Mouse (Mus musculus) MEL (cell line): ENCODE measurements around the gene Hoxa11. TPM values are rescaled to one million over a fixed set of nuclear protein-coding genes. Genes with fewer than 3 reads are reported as not detected.

Experiments
- DNase-seq: peaks from one replicate; pipeline ENCODE4 v3.0.0; 2011; ENCODE audit warnings: low read depth, low spot score
- H3K27ac ChIP-seq: 2 replicates; pipeline ENCODE4 v1.5.1; 2012; ENCODE audit warnings: low read depth, mild to moderate bottlenecking, control low read depth, low read length, moderate library complexity; ENCODE audit not compliant: control insufficient read depth
- H3K27me3 ChIP-seq, 2 experiments: fragments of 150-350 bp in 1 of 2; sonication (generic) in 1 of 2; 2 replicates each; pipeline ENCODE4 v1.6.1; 2012; ENCODE audit warnings: low read length in 2 of 2, mild to moderate bottlenecking in 2 of 2, improper control_type of control experiment in 1 of 2, moderate library complexity in 1 of 2; ENCODE audit not compliant: insufficient read depth in 2 of 2, control insufficient read depth in 1 of 2
- H3K36me3 ChIP-seq, 2 experiments: 2 replicates each; pipeline ENCODE4 v1.6.1; 2012 to 2014; ENCODE audit warnings: low read length in 2 of 2, improper control_type of control experiment in 1 of 2, inconsistent platforms in 1 of 2, mild to moderate bottlenecking in 1 of 2; ENCODE audit not compliant: insufficient read depth in 2 of 2, control insufficient read depth in 1 of 2
- H3K4me1 ChIP-seq, 2 experiments: fragments of 150-350 bp in 1 of 2; sonication (generic) in 1 of 2; 2 replicates each; pipeline ENCODE4 v1.6.1; 2012; ENCODE audit warnings: low read length in 2 of 2, improper control_type of control experiment in 1 of 2, mild to moderate bottlenecking in 1 of 2; ENCODE audit not compliant: insufficient read depth in 2 of 2, control insufficient read depth in 1 of 2
- H3K4me3 ChIP-seq, 2 experiments: fragments of 150-350 bp in 1 of 2; sonication (generic) in 1 of 2; 2 replicates each; pipeline ENCODE4 v1.5.1; 2012; ENCODE audit warnings: low read depth in 2 of 2, low read length in 2 of 2, mild to moderate bottlenecking in 2 of 2, moderate library complexity in 2 of 2, control low read depth in 1 of 2, improper control_type of control experiment in 1 of 2; ENCODE audit not compliant: control insufficient read depth in 1 of 2, insufficient read depth in 1 of 2
- H3K79me2 ChIP-seq: 2 replicates; pipeline ENCODE4 v1.6.1; 2012; ENCODE audit warnings: mild to moderate bottlenecking, low read length, moderate library complexity; ENCODE audit not compliant: control insufficient read depth, poor library complexity, insufficient read depth
- H3K9ac ChIP-seq: 2 replicates; pipeline ENCODE4 v1.6.1; 2012; ENCODE audit warnings: low read depth, mild to moderate bottlenecking, control low read depth, low read length, moderate library complexity; ENCODE audit not compliant: control insufficient read depth, poor library complexity, severe bottlenecking
- H3K9me3 ChIP-seq: fragments of 150-350 bp; sonication (generic); replicated peaks from 2 replicates; pipeline ENCODE4 v1.6.1; 2012; ENCODE audit warnings: mild to moderate bottlenecking, low read length, improper control_type of control experiment, moderate library complexity; ENCODE audit not compliant: insufficient read depth
- CTCF ChIP-seq, 3 experiments: IDR thresholded peaks in 2 of 3; conservative IDR thresholded peaks in 1 of 3; 2 replicates each; pipeline ENCODE4 v1.5.1; 2011 to 2012; ENCODE audit warnings: low read length in 3 of 3, low read depth in 2 of 3, mild to moderate bottlenecking in 2 of 3, improper control_type of control experiment in 1 of 3, inconsistent platforms in 1 of 3, mixed read lengths in 1 of 3, moderate library complexity in 1 of 3; ENCODE audit not compliant: control insufficient read depth in 1 of 3, insufficient read depth in 1 of 3, poor library complexity in 1 of 3, severe bottlenecking in 1 of 3
- E2F4 ChIP-seq: IDR thresholded peaks from 2 replicates; pipeline ENCODE4 v1.6.1; 2011; ENCODE audit warnings: low read depth, low read length, improper control_type of control experiment, borderline replicate concordance
- GABPA ChIP-seq: IDR thresholded peaks from 2 replicates; pipeline ENCODE4 v1.6.1; 2012; ENCODE audit warnings: low read depth, mild to moderate bottlenecking, inconsistent platforms, low read length, improper control_type of control experiment, moderate library complexity
- HCFC1 ChIP-seq: IDR thresholded peaks from 2 replicates; pipeline ENCODE4 v1.6.1; 2012; ENCODE audit warnings: low read depth, mild to moderate bottlenecking, inconsistent platforms, low read length, improper control_type of control experiment, moderate library complexity
- KAT2A ChIP-seq: conservative IDR thresholded peaks from 2 replicates; pipeline ENCODE4 v1.6.1; 2012; ENCODE audit warnings: low read depth, low read length, improper control_type of control experiment, inconsistent platforms
- MAZ ChIP-seq: IDR thresholded peaks from 2 replicates; pipeline ENCODE4 v1.6.1; 2012; ENCODE audit warnings: low read depth, mild to moderate bottlenecking, inconsistent platforms, low read length, improper control_type of control experiment
- MXI1 ChIP-seq: IDR thresholded peaks from 2 replicates; pipeline ENCODE4 v1.6.1; 2011; ENCODE audit warnings: mild to moderate bottlenecking, low read depth, low read length, improper control_type of control experiment
- NELFE ChIP-seq: IDR thresholded peaks from 2 replicates; pipeline ENCODE4 v1.6.1; 2011; ENCODE audit warnings: low read depth, low read length, improper control_type of control experiment
- POLR2A ChIP-seq, 2 experiments: IDR thresholded peaks; 2 replicates each; pipeline ENCODE4 v1.6.1; 2011 to 2012; ENCODE audit warnings: low read length in 2 of 2, mild to moderate bottlenecking in 2 of 2, control low read depth in 1 of 2, improper control_type of control experiment in 1 of 2, low read depth in 1 of 2, moderate library complexity in 1 of 2; ENCODE audit not compliant: control insufficient read depth in 1 of 2, insufficient read depth in 1 of 2, poor library complexity in 1 of 2
- RAD21 ChIP-seq: IDR thresholded peaks from 2 replicates; pipeline ENCODE4 v1.6.1; 2011; ENCODE audit warnings: mild to moderate bottlenecking, low read depth, low read length, improper control_type of control experiment
- SIN3A ChIP-seq: IDR thresholded peaks from 2 replicates; pipeline ENCODE4 v1.6.1; 2012; ENCODE audit warnings: low read length, improper control_type of control experiment, inconsistent platforms
- SMC3 ChIP-seq: IDR thresholded peaks from 2 replicates; pipeline ENCODE4 v1.6.1; 2011; ENCODE audit warnings: low read depth, low read length, improper control_type of control experiment
- TBP ChIP-seq: IDR thresholded peaks from 2 replicates; pipeline ENCODE4 v1.8.0; 2011; ENCODE audit warnings: low read depth, low read length, improper control_type of control experiment
- ZC3H11A ChIP-seq: IDR thresholded peaks from 2 replicates; pipeline ENCODE4 v1.6.1; 2012; ENCODE audit warnings: low read depth, mild to moderate bottlenecking, inconsistent platforms, low read length, improper control_type of control experiment
- ZMIZ1 ChIP-seq: IDR thresholded peaks from 2 replicates; pipeline ENCODE4 v1.6.1; 2012; ENCODE audit warnings: low read depth, mild to moderate bottlenecking, inconsistent platforms, low read length, improper control_type of control experiment, moderate library complexity
- ZNF384 ChIP-seq: IDR thresholded peaks from 2 replicates; pipeline ENCODE4 v1.6.1; 2012; ENCODE audit warnings: low read depth, mild to moderate bottlenecking, inconsistent platforms, low read length, improper control_type of control experiment
- polyA plus RNA-seq, 2 experiments: library from polyadenylated mRNA; stranded (reverse) in 1 of 2; unstranded in 1 of 2; fragments of >175 nt in 1 of 2; fragments of >200 nt in 1 of 2; gene quantifications; 2 replicates each; pipeline versions ENCODE4 v1.2.1 to v1.2.4; 2012; ENCODE audit warnings: low replicate concordance in 2 of 2, low read depth in 1 of 2; ENCODE audit not compliant: insufficient read length in 2 of 2, insufficient read depth in 1 of 2, missing spikeins in 1 of 2
- total RNA-seq: library from RNA; depleted of rRNA; stranded (reverse); fragments of 300-350 nt; gene quantifications from 2 replicates; pipeline ENCODE4 v1.2.3, GENCODE M21; 2012

Gene Hoxa11
- total and polyA plus RNA-seq, 3 experiments = not detected

DNA sequence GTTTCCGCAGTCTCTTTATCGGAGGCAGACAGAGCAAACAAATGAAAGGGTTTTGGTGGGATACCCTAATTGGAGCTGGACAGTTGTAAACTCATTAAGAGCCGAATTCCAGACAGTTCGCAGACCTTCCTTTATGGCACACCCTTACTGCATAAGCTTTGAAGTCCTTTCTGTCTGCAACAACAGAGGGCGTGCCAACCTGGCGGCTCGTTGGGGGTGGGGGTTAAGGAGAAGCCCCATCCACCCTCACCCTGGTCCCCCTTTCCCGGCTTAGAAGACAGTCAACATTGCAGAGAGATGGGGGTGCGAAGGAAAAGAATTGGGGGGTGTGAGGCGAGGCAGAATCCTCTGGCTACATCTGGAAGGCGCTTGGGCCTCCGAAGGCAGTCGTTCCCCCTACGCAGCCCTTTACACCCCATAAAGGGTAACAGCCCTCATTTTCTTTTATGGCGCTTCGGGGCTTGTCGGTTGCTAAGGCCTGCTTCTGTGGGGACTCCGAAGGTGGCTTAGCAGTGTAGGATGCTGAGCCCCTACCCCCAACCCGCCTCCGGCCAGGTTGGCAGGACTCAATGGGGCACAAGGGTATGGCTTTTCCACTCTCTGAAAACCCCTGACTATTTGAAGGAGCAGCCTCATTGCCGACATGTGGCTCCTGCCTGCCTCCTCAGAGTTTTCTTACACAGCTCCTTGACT lies 23.5 kb downstream of the Hoxa11 start:
- H3K27me3 ChIP-seq = no peaks in the 10 kb centered on the region
- TF ChIP-seq GABPA (no peak), SIN3A (no peak), CTCF (IDR thresholded peaks at IDR 0.05 in 2 of 3, conservative IDR thresholded peaks at IDR 0.05 in 1 of 3; ENCODE audit: control insufficient read depth in 1 of 3, insufficient read depth in 1 of 3, low read depth in 2 of 3, low read length in 3 of 3, poor library complexity in 1 of 3, severe bottlenecking in 1 of 3) (no peak), MAZ (no peak), ZNF384 (no peak), MXI1 (no peak), ZMIZ1 (no peak), HCFC1 (no peak), POLR2A (IDR thresholded peaks at IDR 0.05; ENCODE audit: control insufficient read depth in 1 of 2, insufficient read depth in 1 of 2, low read depth in 1 of 2, low read length in 2 of 2, poor library complexity in 1 of 2) (no peak), TBP (no peak), SMC3 (no peak), NELFE (no peak), E2F4 (no peak)
- TF ChIP-seq, all 39 proteins: peak for 0
- no peak overlapping the region for H3K27ac ChIP-seq
- H3K36me3 ChIP-seq = no peaks in the 10 kb centered on the region
- peak overlapping the region; percentile 24 to 74; a peak in 3 of 4 replicates for H3K4me3 ChIP-seq
- H3K9me3 ChIP-seq = no peaks in the 10 kb centered on the region
- peak overlapping the region; percentile 47 for H3K9ac ChIP-seq
- H3K4me1 ChIP-seq = no peaks in the 10 kb centered on the region
- H3K79me2 ChIP-seq = no peaks in the 10 kb centered on the region
- DNase-seq = no peak

DNA sequence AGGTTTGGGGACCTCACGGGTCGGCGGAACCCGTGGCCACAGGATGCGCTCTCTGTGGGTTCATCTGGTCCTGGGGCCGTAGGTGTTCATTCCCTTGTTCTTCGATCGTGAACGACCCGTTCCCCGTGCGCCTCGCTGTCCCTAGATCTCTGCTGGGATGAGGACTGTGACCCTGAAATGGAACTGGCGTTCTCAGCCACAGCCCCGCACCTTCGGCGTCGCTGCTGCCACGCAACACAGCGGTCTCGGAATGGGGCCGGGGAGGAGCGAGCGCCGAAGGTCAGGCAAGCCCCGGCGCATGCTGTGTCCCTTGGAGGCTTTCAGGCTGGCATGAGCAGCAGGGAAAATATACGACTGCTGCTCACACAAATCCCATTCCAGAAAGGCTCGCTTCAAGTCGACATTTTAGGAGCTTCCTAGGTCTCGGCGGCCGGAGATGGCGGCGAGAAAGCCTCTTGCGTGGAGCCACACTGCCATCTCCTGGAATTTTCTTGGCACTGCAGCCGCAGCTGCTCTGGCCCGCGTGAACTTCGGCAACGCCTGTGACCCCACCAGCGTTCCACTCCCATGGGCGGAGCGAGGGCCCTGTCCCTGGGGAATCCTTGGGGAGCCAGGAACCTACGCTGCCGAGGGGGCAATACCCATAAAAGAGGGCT lies 24.1 kb downstream of the Hoxa11 start, which contains the start of gene Hoxa7:
Hoxa7 (minus strand) TSS at position 518 of the 656 bp plus-strand sequence.
- peak within 1 kb of the TSS; percentile 74 to 79 for H3K4me3 ChIP-seq
- no peaks in the 10 kb centered on the region for H3K27me3 ChIP-seq
- peak within 1 kb of the TSS; percentile 72 for H3K9ac ChIP-seq
- no peaks in the 10 kb centered on the region for H3K36me3 ChIP-seq
- H3K4me1 ChIP-seq = no peaks in the 10 kb centered on the region
- peak; percentile 81 for DNase-seq
- H3K27ac ChIP-seq = no peak within 1 kb of the TSS
- TF ChIP-seq SMC3 = peak; percentile 77
- no peak for TF ChIP-seq KAT2A
- TF ChIP-seq SIN3A = peak; percentile 32; the same call in 1 of the 2 replicates
- TF ChIP-seq GABPA = no peak
- peak; percentile 81 to 89 (median 86) for TF ChIP-seq CTCF (IDR thresholded peaks at IDR 0.05 in 2 of 3, conservative IDR thresholded peaks at IDR 0.05 in 1 of 3; ENCODE audit: control insufficient read depth in 1 of 3, insufficient read depth in 1 of 3, low read depth in 2 of 3, low read length in 3 of 3, poor library complexity in 1 of 3, severe bottlenecking in 1 of 3)
- peak; percentile 87 for TF ChIP-seq ZC3H11A
- peak; percentile 91 for TF ChIP-seq RAD21
- H3K9me3 ChIP-seq = no peaks in the 10 kb centered on the region
- H3K79me2 ChIP-seq = no peaks in the 10 kb centered on the region
